Mouse (Mus musculus) midbrain, embryonic 15.5 days (tissue): ENCODE data around the gene Snrpf. TPM values are rescaled to one million over a fixed set of nuclear protein-coding genes. Genes with fewer than 3 reads are reported as not detected.
"Not testable (repeated sequence)": the region's sequence is repeated elsewhere in the genome, so short reads cannot be mapped to it uniquely, and the experiment has no call there.

Source experiments
- ATAC-seq: fragments of 200-750 bp; cut with Nextera tagmentation; replicated peaks from 2 replicates; pipeline ENCODE4 v1.8.0; 2017; ENCODE audit warnings: moderate TSS enrichment
- H3K27ac ChIP-seq: fragments of 300-500 bp; sonication (generic); 2 replicates; pipeline ENCODE4 v1.5.1; 2015; ENCODE audit warnings: mild to moderate bottlenecking, inconsistent platforms
- H3K27me3 ChIP-seq: fragments of 300-500 bp; sonication (generic); replicated peaks from 2 replicates; pipeline ENCODE4 v1.6.1; 2015; ENCODE audit warnings: inconsistent platforms
- H3K36me3 ChIP-seq: fragments of 300-500 bp; sonication (generic); replicated peaks from 2 replicates; pipeline ENCODE4 v1.6.1; 2015; ENCODE audit warnings: inconsistent platforms
- H3K4me1 ChIP-seq: fragments of 300-500 bp; sonication (generic); 2 replicates; pipeline ENCODE4 v1.6.1; 2015; ENCODE audit warnings: inconsistent platforms
- H3K4me2 ChIP-seq: fragments of 300-500 bp; sonication (generic); 2 replicates; pipeline ENCODE4 v1.6.1; 2015; ENCODE audit warnings: inconsistent platforms, mild to moderate bottlenecking, moderate library complexity
- H3K4me3 ChIP-seq: fragments of 300-500 bp; sonication (generic); 2 replicates; pipeline ENCODE4 v1.5.1; 2015; ENCODE audit warnings: mild to moderate bottlenecking, inconsistent platforms
- H3K9ac ChIP-seq: fragments of 300-500 bp; sonication (generic); 2 replicates; pipeline ENCODE4 v1.6.1; 2015; ENCODE audit warnings: mild to moderate bottlenecking, inconsistent platforms
- H3K9me3 ChIP-seq: fragments of 300-500 bp; sonication (generic); 2 replicates; pipeline ENCODE4 v1.6.1; 2016; ENCODE audit warnings: inconsistent platforms
- WGBS: fragments of 180-500 bp; shearing (Covaris S2); methylation state at CpG from one replicate; pipeline ENCODE4 v1.1.7; 2015; ENCODE audit warnings: mixed read lengths; 5-methylcytosine and 5-hydroxymethylcytosine counted together
- polyA plus RNA-seq: library from polyadenylated mRNA; unstranded; fragments of >200 nt; fragmentation: Nextera tagmentation; extraction: Ambion mirVana; gene quantifications from 2 replicates; pipeline ENCODE4 v1.2.1, GENCODE M21; 2015

Snrpf gene
- polyA plus RNA-seq, 1 experiment from 2014 or later, result 59.1 TPM

GRCm38 (mm10) chr10:93572209-93572608 lies 17.3 kb downstream of the Snrpf start:
- Histone ChIP-seq H3K36me3 (no peaks in the 10 kb centered on the region), H3K27ac (no peak overlapping the region), H3K27me3 (no peaks in the 10 kb centered on the region), H3K4me3 (no peak overlapping the region), H3K9me3 (no peaks in the 10 kb centered on the region), H3K4me1 (no peaks in the 10 kb centered on the region), H3K9ac (no peak overlapping the region), H3K4me2 (no peak overlapping the region)
- 63% methylated on average over 2 of the region's 2 CpGs for WGBS
- no peak for ATAC-seq

GRCm38 (mm10) chr10:93568671-93569070 lies 20.8 kb downstream of the Snrpf start:
- no peak for ATAC-seq
- H3K9me3 ChIP-seq, result no peaks in the 10 kb centered on the region
- H3K9ac ChIP-seq, result no peak overlapping the region
- no peaks in the 10 kb centered on the region for H3K4me1 ChIP-seq
- H3K27me3 ChIP-seq, result no peaks in the 10 kb centered on the region
- no peaks in the 10 kb centered on the region for H3K36me3 ChIP-seq
- WGBS, result 86% methylated on average over 6 of the region's 6 CpGs
- H3K4me2 ChIP-seq, result no peak overlapping the region
- no peak overlapping the region for H3K4me3 ChIP-seq
- H3K27ac ChIP-seq, result no peak overlapping the region

GRCm38 (mm10) chr10:93567841-93568566 lies 21.5 kb downstream of the Snrpf start:
- H3K4me1 ChIP-seq, result no peaks in the 10 kb centered on the region
- no peak overlapping the region for H3K9ac ChIP-seq
- no peak overlapping the region for H3K27ac ChIP-seq
- H3K4me3 ChIP-seq, result no peak overlapping the region
- no peaks in the 10 kb centered on the region for H3K27me3 ChIP-seq
- WGBS, result 92% methylated on average over 11 of the region's 11 CpGs
- no peaks in the 10 kb centered on the region for H3K36me3 ChIP-seq
- H3K4me2 ChIP-seq, result no peak overlapping the region
- no peaks in the 10 kb centered on the region for H3K9me3 ChIP-seq
- no peak for ATAC-seq

- H3K27ac ChIP-seq, result no peak overlapping the region
- no peaks in the 10 kb centered on the region for H3K9me3 ChIP-seq
- ATAC-seq, result no peak
- no peaks in the 10 kb centered on the region for H3K27me3 ChIP-seq
- no peak overlapping the region for H3K4me3 ChIP-seq
- H3K4me2 ChIP-seq, result no peak overlapping the region
- no peaks in the 10 kb centered on the region for H3K36me3 ChIP-seq
- no peaks in the 10 kb centered on the region for H3K4me1 ChIP-seq
- no peak overlapping the region for H3K9ac ChIP-seq
- 87% methylated on average over 10 of the region's 10 CpGs for WGBS
Measured at GRCm38 (mm10) chr10:93567066-93567465, 22.4 kb downstream of the Snrpf start.

GRCm38 (mm10) chr10:93564518-93565090 lies 24.9 kb downstream of the Snrpf start:
- ATAC-seq, result no peak
- no peaks in the 10 kb centered on the region for H3K9me3 ChIP-seq
- WGBS, result 89% methylated on average over 14 of the region's 14 CpGs

GRCm38 (mm10) chr10:93559786-93560185 lies 29.7 kb downstream of the Snrpf start:
- no peak for ATAC-seq
- Histone ChIP-seq H3K4me3 (no peak overlapping the region), H3K4me1 (no peaks in the 10 kb centered on the region), H3K27ac (no peak overlapping the region), H3K27me3 (no peaks in the 10 kb centered on the region), H3K9ac (no peak overlapping the region), H3K9me3 (no peaks in the 10 kb centered on the region), H3K4me2 (no peak overlapping the region), H3K36me3 (no peaks in the 10 kb centered on the region)
- WGBS, result 56% methylated on average over 9 of the region's 9 CpGs

More at GRCm38 (mm10) chr10:93564518-93565090, 24.9 kb downstream of the Snrpf start:
- no peak overlapping the region for H3K27ac ChIP-seq
- H3K4me2 ChIP-seq, result no peak overlapping the region
- H3K27me3 ChIP-seq, result no peaks in the 10 kb centered on the region
- H3K4me1 ChIP-seq, result no peaks in the 10 kb centered on the region
- no peak overlapping the region for H3K4me3 ChIP-seq
- H3K36me3 ChIP-seq, result no peaks in the 10 kb centered on the region
- no peak overlapping the region for H3K9ac ChIP-seq

- H3K9ac ChIP-seq, H3K36me3 ChIP-seq, H3K27ac ChIP-seq, H3K4me3 ChIP-seq, H3K4me2 ChIP-seq, H3K27me3 ChIP-seq, H3K4me1 ChIP-seq, ATAC-seq, H3K9me3 ChIP-seq: not testable (repeated sequence)
- WGBS, result 65% methylated on average over 2 of the region's 2 CpGs
Measured at GRCm38 (mm10) chr10:93557971-93558370, 31.5 kb downstream of the Snrpf start.

GRCm38 (mm10) chr10:93552596-93552995 lies 36.9 kb downstream of the Snrpf start:
- ATAC-seq, result no peak
- Histone ChIP-seq H3K9ac (no peak overlapping the region), H3K4me1 (no peaks in the 10 kb centered on the region), H3K4me3 (no peak overlapping the region), H3K27me3 (no peaks in the 10 kb centered on the region), H3K9me3 (no peaks in the 10 kb centered on the region), H3K36me3 (no peaks in the 10 kb centered on the region), H3K27ac (no peak overlapping the region), H3K4me2 (no peak overlapping the region)
- whole genome bisulfite sequencing, result 87% methylated on average over 8 of the region's 8 CpGs

- no peaks in the 10 kb centered on the region for H3K27me3 ChIP-seq
- no peaks in the 10 kb centered on the region for H3K9me3 ChIP-seq
- H3K9ac ChIP-seq, result no peak overlapping the region
- H3K4me3 ChIP-seq, result no peak overlapping the region
- 78% methylated on average over 10 of the region's 10 CpGs for WGBS
- no peaks in the 10 kb centered on the region for H3K4me1 ChIP-seq
- ATAC-seq, result no peak
- H3K4me2 ChIP-seq, result no peak overlapping the region
- no peak overlapping the region for H3K27ac ChIP-seq
- no peaks in the 10 kb centered on the region for H3K36me3 ChIP-seq
Measured at GRCm38 (mm10) chr10:93549821-93550220, 39.7 kb downstream of the Snrpf start.

- 17% methylated on average over 7 of the region's 7 CpGs for WGBS
- peak; percentile 54; the same call in 1 of the 2 replicates for ATAC-seq
- H3K4me3 ChIP-seq, result no peak overlapping the region
Measured at GRCm38 (mm10) chr10:93548991-93549390, 40.5 kb downstream of the Snrpf start.

GRCm38 (mm10) chr10:93547741-93548270 lies 41.7 kb downstream of the Snrpf start:
- no peak for ATAC-seq
- no peaks in the 10 kb centered on the region for H3K27me3 ChIP-seq
- H3K4me3 ChIP-seq, result no peak overlapping the region
- H3K9me3 ChIP-seq, result no peaks in the 10 kb centered on the region
- no peak overlapping the region for H3K4me2 ChIP-seq
- H3K27ac ChIP-seq, result no peak overlapping the region
- no peaks in the 10 kb centered on the region for H3K36me3 ChIP-seq
- no peaks in the 10 kb centered on the region for H3K4me1 ChIP-seq
- H3K9ac ChIP-seq, result no peak overlapping the region
- 94% methylated on average over 4 of the region's 4 CpGs for WGBS

More at GRCm38 (mm10) chr10:93548991-93549390, 40.5 kb downstream of the Snrpf start:
- H3K27me3 ChIP-seq, result no peaks in the 10 kb centered on the region
- no peak overlapping the region for H3K9ac ChIP-seq
- no peaks in the 10 kb centered on the region for H3K9me3 ChIP-seq
- H3K36me3 ChIP-seq, result no peaks in the 10 kb centered on the region
- H3K4me1 ChIP-seq, result no peaks in the 10 kb centered on the region
- no peak overlapping the region for H3K4me2 ChIP-seq
- H3K27ac ChIP-seq, result no peak overlapping the region

- H3K27ac ChIP-seq, result no peak overlapping the region
- 86% methylated on average over 5 of the region's 5 CpGs for WGBS
- H3K4me2 ChIP-seq, result no peak overlapping the region
- H3K9ac ChIP-seq, result no peak overlapping the region
- no peak for ATAC-seq
- H3K27me3 ChIP-seq, result no peaks in the 10 kb centered on the region
- H3K4me3 ChIP-seq, result no peak overlapping the region
- no peaks in the 10 kb centered on the region for H3K9me3 ChIP-seq
- H3K4me1 ChIP-seq, result peaks cover 11% of the 10 kb centered on the region
- H3K36me3 ChIP-seq, result no peaks in the 10 kb centered on the region
Measured at GRCm38 (mm10) chr10:93544172-93544571, 45.3 kb downstream of the Snrpf start.

- WGBS, result 59% methylated on average over 6 of the region's 6 CpGs
Measured at GRCm38 (mm10) chr10:93543176-93543575, 46.3 kb downstream of the Snrpf start.

More at GRCm38 (mm10) chr10:93543176-93543575, 46.3 kb downstream of the Snrpf start:
- no peak overlapping the region for H3K4me3 ChIP-seq
- H3K4me1 ChIP-seq, result peaks cover 11% of the 10 kb centered on the region
- ATAC-seq, result no peak
- H3K9me3 ChIP-seq, result no peaks in the 10 kb centered on the region
- H3K4me2 ChIP-seq, result no peak overlapping the region
- no peak overlapping the region for H3K27ac ChIP-seq
- no peaks in the 10 kb centered on the region for H3K36me3 ChIP-seq
- H3K9ac ChIP-seq, result no peak overlapping the region
- no peaks in the 10 kb centered on the region for H3K27me3 ChIP-seq
